Mouse (Mus musculus): ENCODE measurements around the gene 2610301B20Rik.

- no peak for TF ChIP-seq POLR2A (IDR thresholded peaks at IDR 0.05; ENCODE audit: low read depth, low read length)
- no peak for TF ChIP-seq CTCF (conservative IDR thresholded peaks at IDR 0.05; ENCODE audit: insufficient read depth, insufficient read length, low read depth, low read length)
Measured at GRCm38 (mm10) chr4:10919097-10919496, 44.8 kb downstream of the 2610301B20Rik start.
